Mouse (Mus musculus) lung, postnatal 0 days (tissue): ENCODE results near the gene BC037034.

Source experiments
- CTCF ChIP-seq: IDR thresholded peaks from 2 replicates; pipeline ENCODE4 v1.5.1; 2016; ENCODE audit warnings: antibody characterized with exemption, mild to moderate bottlenecking
- EP300 ChIP-seq: IDR thresholded peaks from 2 replicates; pipeline ENCODE4 v1.6.1; 2016; ENCODE audit warnings: antibody characterized with exemption, mild to moderate bottlenecking, control low read depth

- TF ChIP-seq CTCF = peak; percentile 7; the same call in 1 of the 2 replicates
- TF ChIP-seq EP300 = no peak
Observed at GRCm38 (mm10) chr5:138262582-138263240, 1.1 kb downstream of the BC037034 start.
